In the genomic region with DNA sequence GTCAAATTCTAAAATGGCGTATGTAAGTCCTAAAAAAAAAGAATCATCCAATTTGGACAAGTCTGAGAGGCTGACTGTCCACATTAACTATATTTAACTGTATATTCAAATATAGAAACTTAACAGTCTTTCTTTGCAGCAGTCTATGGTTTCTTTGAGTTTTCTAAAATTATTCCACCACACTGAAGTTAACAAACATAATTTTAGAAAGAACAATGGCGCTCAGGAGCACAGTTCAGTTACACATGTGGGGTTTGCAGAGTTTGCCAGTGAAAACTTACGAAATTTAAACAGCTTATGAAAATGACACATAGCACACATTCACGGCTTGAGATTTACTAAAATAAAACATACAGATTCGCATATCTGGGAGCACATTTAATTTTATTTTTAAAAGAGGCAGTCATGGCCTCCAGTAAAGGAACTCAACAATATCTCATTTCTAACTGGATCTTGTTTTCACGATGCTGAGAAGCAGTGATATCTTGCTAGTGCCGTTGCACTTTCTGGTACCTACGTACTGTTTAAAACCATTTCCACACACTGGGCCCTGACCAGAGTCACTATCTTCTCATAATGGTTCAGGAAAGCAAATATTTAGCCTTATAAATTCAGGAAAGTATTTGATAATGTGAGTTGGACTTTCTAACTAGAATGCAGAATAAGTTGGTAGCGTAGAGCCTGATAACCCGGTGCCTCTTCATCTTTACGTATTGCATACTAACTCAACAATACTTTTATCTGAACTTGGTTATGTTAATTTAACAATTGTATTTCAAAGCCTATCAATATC, we compare ENCODE assay signal across 12 mouse cellular contexts. TPM values are rescaled to one million over a fixed set of nuclear protein-coding genes. Genes with fewer than 3 reads are reported as not detected.
DNase-seq lines count a peak whose midpoint lies in the region; ATAC-seq and TF ChIP-seq lines count a peak whose summit lies in the region.
"Had no signal": no experiment of that assay in that cellular context is flagged by ENCODE, and none has a peak within 500 bp of the region (broad histone marks: within the 10 kb centered on the region; RNA-seq: fewer than 3 reads in every experiment).

No protein-coding gene starts in this region.

- H3K9me3 ChIP-seq in liver, embryonic 11.5 days (ENCODE audit: control insufficient read depth, low read length): no peaks in the 10 kb centered on the region
- no peaks in the 10 kb centered on the region for H3K9me3 ChIP-seq in forebrain, embryonic 13.5 days (replicated peaks)
- H3K9me3 ChIP-seq: heart, embryonic 12.5 days; hindbrain, embryonic 15.5 days; lung, embryonic 15.5 days had no signal

- TF ChIP-seq POLR2A in bone marrow, adult 2 months (IDR thresholded peaks at IDR 0.05; ENCODE audit: borderline replicate concordance, control insufficient read depth, low read depth, low read length): no peak

- H3K9ac ChIP-seq in liver, embryonic 11.5 days (ENCODE audit: low read depth, low read length): peak overlapping the region; percentile 49
- H3K9ac ChIP-seq in forebrain, embryonic 13.5 days: no peak overlapping the region
- H3K9ac ChIP-seq: heart, embryonic 12.5 days; hindbrain, embryonic 15.5 days; lung, embryonic 15.5 days had no signal

- peak overlapping the region; percentile 36; the same call in 1 of the 2 replicates for H3K27ac ChIP-seq in bone marrow, adult 2 months (ENCODE audit: control insufficient read depth, insufficient read depth, low read depth, low read length, poor library complexity)
- peak overlapping the region; percentile 71; the same call in 1 of the 2 replicates for H3K27ac ChIP-seq in liver, embryonic 11.5 days (ENCODE audit: low read depth, low read length)
- no peak overlapping the region for H3K27ac ChIP-seq in forebrain, embryonic 13.5 days
- H3K27ac ChIP-seq: hindbrain, embryonic 15.5 days; kidney, postnatal 0 days; lung, embryonic 15.5 days had no signal

- DNase-seq in thymus, postnatal 0 days (ENCODE audit: low spot score): peak; percentile 53
- no peak for DNase-seq in thymus, postnatal 36 days
- DNase-seq in liver, embryonic 11.5 days (ENCODE audit: low spot score): no peak
- DNase-seq in cerebellum, postnatal 4 days (ENCODE audit: low spot score in 2 of 2): no peak
- no peak for DNase-seq in layer of hippocampus, adult 9-11 months
- DNase-seq: right cerebral cortex, postnatal 4 days had no signal

- H3K4me1 ChIP-seq in bone marrow, adult 2 months (ENCODE audit: control insufficient read depth, insufficient read depth, low read length): no peaks in the 10 kb centered on the region; the same call in 1 of the 2 replicates
- H3K4me1 ChIP-seq in liver, embryonic 11.5 days (replicated peaks; ENCODE audit: control insufficient read depth, insufficient read depth, low read length): peaks cover 5% of the 10 kb centered on the region; the same call in 1 of the 2 replicates
- H3K4me1 ChIP-seq in forebrain, embryonic 13.5 days: no peaks in the 10 kb centered on the region
- H3K4me1 ChIP-seq: hindbrain, embryonic 15.5 days; lung, embryonic 15.5 days had no signal

- H3K27me3 ChIP-seq in liver, embryonic 11.5 days (replicated peaks; ENCODE audit: control insufficient read depth, insufficient read depth, low read length): no peaks in the 10 kb centered on the region
- H3K27me3 ChIP-seq in forebrain, embryonic 13.5 days: no peaks in the 10 kb centered on the region
- H3K27me3 ChIP-seq: heart, embryonic 12.5 days; hindbrain, embryonic 15.5 days; lung, embryonic 15.5 days had no signal

- H3K36me3 ChIP-seq in liver, embryonic 11.5 days (ENCODE audit: control insufficient read depth, insufficient read depth, low read length): no peaks in the 10 kb centered on the region
- H3K36me3 ChIP-seq in forebrain, embryonic 13.5 days (ENCODE audit: poor library complexity, severe bottlenecking): no peaks in the 10 kb centered on the region
- H3K36me3 ChIP-seq: heart, embryonic 12.5 days; hindbrain, embryonic 15.5 days; lung, embryonic 15.5 days had no signal

- TF ChIP-seq CTCF in bone marrow, adult 2 months (IDR thresholded peaks at IDR 0.05; ENCODE audit: control insufficient read depth, insufficient read depth, low read length): no peak

- ATAC-seq in liver, embryonic 11.5 days (replicated peaks; ENCODE audit: low FRiP score): no peak; the same call in 1 of the 2 replicates
- ATAC-seq in forebrain, embryonic 13.5 days: no peak

- H3K4me2 ChIP-seq in liver, embryonic 11.5 days: peak overlapping the region; percentile 49
- H3K4me2 ChIP-seq in forebrain, embryonic 13.5 days: no peak overlapping the region
- H3K4me2 ChIP-seq: heart, embryonic 12.5 days; hindbrain, embryonic 15.5 days; lung, embryonic 15.5 days had no signal

- peak overlapping the region; percentile 66 for H3K4me3 ChIP-seq in bone marrow, adult 2 months (replicated peaks; ENCODE audit: control insufficient read depth, low read depth, low read length)
- H3K4me3 ChIP-seq in liver, embryonic 11.5 days (ENCODE audit: low read depth, low read length): peak overlapping the region; percentile 37
- H3K4me3 ChIP-seq in forebrain, embryonic 13.5 days: no peak overlapping the region
- H3K4me3 ChIP-seq: heart, embryonic 12.5 days; hindbrain, embryonic 15.5 days; lung, embryonic 15.5 days had no signal

- 4% methylated on average over 11 of the region's 11 CpGs for WGBS in bone marrow, adult 2 months
- 54% methylated on average over 11 of the region's 11 CpGs for WGBS in liver, embryonic 11.5 days
- 94% methylated on average over 11 of the region's 11 CpGs for WGBS in forebrain, embryonic 13.5 days

RNA-seq across cellular contexts. Expression of a gene that starts 1.4 kb away (rescaled TPM):
- 224 and 235 TPM in 2 replicates for polyA plus RNA-seq in thymus, postnatal 0 days (2015; fragmentation: Nextera tagmentation; extraction: Ambion mirVana)
- 76.6 and 131 TPM in 2 replicates for polyA plus RNA-seq in bone marrow, adult 2 months (2011; ENCODE audit: insufficient read depth, insufficient read length, low replicate concordance, missing spikeins)
- 242 and 268 TPM in 2 replicates for polyA plus RNA-seq in liver, embryonic 11.5 days (2014; fragmentation: Nextera tagmentation; extraction: Ambion mirVana)
- 38.8 and 39.9 TPM in 2 replicates for polyA plus RNA-seq in forebrain, embryonic 13.5 days (2015; fragmentation: Nextera tagmentation; extraction: Ambion mirVana)
